Mouse (Mus musculus) CH12.LX (cell line): ENCODE measurements at regions not wholly inside any gene's neighbourhood (a gene's known extent, or its start where the extent isn't known, plus 50 kb on each side); places are given as distances from the start of the nearest gene placed in this dataset.

Experiments
- DNase-seq: peaks from one replicate; pipeline ENCODE4 v3.0.0-alpha.2; 2013; ENCODE audit errors: extremely low read depth
- H3K27ac ChIP-seq: 2 replicates; pipeline ENCODE4 v1.5.1; 2012; ENCODE audit warnings: low read depth, mild to moderate bottlenecking, control low read depth, moderate library complexity; ENCODE audit not compliant: insufficient read depth
- H3K27me3 ChIP-seq: replicated peaks from 2 replicates; pipeline ENCODE3; 2012; ENCODE audit warnings: inconsistent platforms
- H3K36me3 ChIP-seq, 2 experiments: replicated peaks in 1 of 2; 2 replicates each; pipeline versions ENCODE3 to v1.6.1; 2012; ENCODE audit warnings: inconsistent platforms in 1 of 2, low read length in 1 of 2, mild to moderate bottlenecking in 1 of 2, mixed read lengths in 1 of 2, moderate library complexity in 1 of 2; ENCODE audit not compliant: control insufficient read depth in 1 of 2, insufficient read depth in 1 of 2
- H3K4me1 ChIP-seq, 2 experiments: 2 replicates each; pipeline ENCODE4 v1.6.1; 2012; ENCODE audit warnings: inconsistent platforms in 1 of 2, moderate library complexity in 1 of 2; ENCODE audit not compliant: insufficient read depth in 2 of 2, control insufficient read depth in 1 of 2
- H3K4me2 ChIP-seq: 2 replicates; pipeline ENCODE4 v1.6.1; 2012; ENCODE audit warnings: low read depth, mild to moderate bottlenecking, control low read depth; ENCODE audit not compliant: poor library complexity, insufficient read depth, severe bottlenecking
- H3K4me3 ChIP-seq, 3 experiments: fragments of 150-350 bp in 1 of 3; sonication (generic) in 1 of 3; replicated peaks in 1 of 3; 2 replicates each; pipeline versions ENCODE3 to v1.5.1; 2011 to 2012; ENCODE audit warnings: low read depth in 2 of 3, low read length in 2 of 3, mild to moderate bottlenecking in 2 of 3, moderate library complexity in 2 of 3, control low read depth in 1 of 3, improper control_type of control experiment in 1 of 3, inconsistent platforms in 1 of 3, mixed read lengths in 1 of 3; ENCODE audit not compliant: poor library complexity in 1 of 3
- H3K79me2 ChIP-seq: replicated peaks from 2 replicates; pipeline ENCODE4 v1.6.1; 2012; ENCODE audit warnings: mild to moderate bottlenecking, moderate library complexity; ENCODE audit not compliant: control insufficient read depth, poor library complexity, insufficient read depth, severe bottlenecking; ENCODE audit errors: extremely low read depth
- H3K9ac ChIP-seq: 2 replicates; pipeline ENCODE4 v1.6.1; 2012; ENCODE audit warnings: low read depth, mild to moderate bottlenecking, control low read depth, moderate library complexity; ENCODE audit not compliant: insufficient read depth
- H3K9me3 ChIP-seq: replicated peaks from 2 replicates; pipeline ENCODE3; 2012; ENCODE audit warnings: low read length, inconsistent platforms, mixed read lengths
- BHLHE40 ChIP-seq: IDR thresholded peaks from 2 replicates; pipeline ENCODE4 v1.6.1; 2011; ENCODE audit warnings: mild to moderate bottlenecking, low read depth, low read length, improper control_type of control experiment
- CHD2 ChIP-seq: IDR thresholded peaks from 2 replicates; pipeline ENCODE4 v1.6.1; 2011; ENCODE audit warnings: low read length, improper control_type of control experiment
- E2F4 ChIP-seq: IDR thresholded peaks from 2 replicates; pipeline ENCODE4 v1.6.1; 2011; ENCODE audit warnings: low read depth, low read length, improper control_type of control experiment; ENCODE audit not compliant: insufficient replicate concordance
- ETS1 ChIP-seq: conservative IDR thresholded peaks from 2 replicates; pipeline ENCODE4 v1.6.1; 2012; ENCODE audit warnings: low read depth, mild to moderate bottlenecking, inconsistent platforms, low read length, improper control_type of control experiment, moderate library complexity
- GABPA ChIP-seq: IDR thresholded peaks from 2 replicates; pipeline ENCODE4 v1.6.1; 2012; ENCODE audit warnings: low read depth, low read length, improper control_type of control experiment, inconsistent platforms; ENCODE audit not compliant: insufficient replicate concordance
- HCFC1 ChIP-seq: IDR thresholded peaks from 2 replicates; pipeline ENCODE4 v1.6.1; 2012; ENCODE audit warnings: low read depth, mild to moderate bottlenecking, inconsistent platforms, low read length, improper control_type of control experiment
- IRF4 ChIP-seq: IDR thresholded peaks from 2 replicates; pipeline ENCODE4 v1.6.1; 2014; ENCODE audit warnings: low read depth, mild to moderate bottlenecking, inconsistent platforms, low read length, improper control_type of control experiment
- JUN ChIP-seq: IDR thresholded peaks from 2 replicates; pipeline ENCODE4 v1.6.1; 2011; ENCODE audit warnings: low read depth, mild to moderate bottlenecking, low read length, improper control_type of control experiment, moderate library complexity; ENCODE audit not compliant: insufficient read depth
- JUND ChIP-seq: conservative IDR thresholded peaks from 2 replicates; pipeline ENCODE4 v1.6.1; 2011; ENCODE audit warnings: low read depth, low read length, improper control_type of control experiment
- KAT2A ChIP-seq: IDR thresholded peaks from 2 replicates; pipeline ENCODE4 v1.6.1; 2012; ENCODE audit warnings: low read length, improper control_type of control experiment, inconsistent platforms; ENCODE audit not compliant: insufficient replicate concordance
- MAZ ChIP-seq: IDR thresholded peaks from 2 replicates; pipeline ENCODE4 v1.6.1; 2012; ENCODE audit warnings: low read depth, mild to moderate bottlenecking, inconsistent platforms, low read length, improper control_type of control experiment, moderate library complexity
- MEF2A ChIP-seq: IDR thresholded peaks from 2 replicates; pipeline ENCODE4 v1.6.1; 2014; ENCODE audit warnings: low read depth, mild to moderate bottlenecking, inconsistent platforms, low read length, improper control_type of control experiment, borderline replicate concordance
- MXI1 ChIP-seq: IDR thresholded peaks from 2 replicates; pipeline ENCODE4 v1.6.1; 2011; ENCODE audit warnings: mild to moderate bottlenecking, low read depth, low read length, improper control_type of control experiment
- NRF1 ChIP-seq: IDR thresholded peaks from 2 replicates; pipeline ENCODE4 v1.6.1; 2014; ENCODE audit warnings: low read depth, mild to moderate bottlenecking, inconsistent platforms, low read length, improper control_type of control experiment, moderate library complexity
- PAX5 ChIP-seq: IDR thresholded peaks from 2 replicates; pipeline ENCODE4 v1.6.1; 2012; ENCODE audit warnings: low read length, inconsistent platforms, mixed read lengths
- POLR2AphosphoS2 ChIP-seq: IDR thresholded peaks from 2 replicates; pipeline ENCODE4 v1.6.1; 2011; ENCODE audit warnings: low read depth, low read length, improper control_type of control experiment
- RAD21 ChIP-seq: IDR thresholded peaks from 2 replicates; pipeline ENCODE4 v1.6.1; 2011; ENCODE audit warnings: low read depth, mild to moderate bottlenecking, low read length, improper control_type of control experiment, moderate library complexity
- SIN3A ChIP-seq: IDR thresholded peaks from 2 replicates; pipeline ENCODE4 v1.6.1; 2012; ENCODE audit warnings: low read length, improper control_type of control experiment, inconsistent platforms
- SMC3 ChIP-seq: IDR thresholded peaks from 2 replicates; pipeline ENCODE4 v1.6.1; 2011; ENCODE audit warnings: low read depth, low read length, improper control_type of control experiment
- TBP ChIP-seq: conservative IDR thresholded peaks from 2 replicates; pipeline ENCODE4 v1.6.1; 2011; ENCODE audit warnings: low read depth, low read length, improper control_type of control experiment
- UBTF ChIP-seq: IDR thresholded peaks from 2 replicates; pipeline ENCODE4 v1.6.1; 2012; ENCODE audit warnings: low read depth, mild to moderate bottlenecking, inconsistent platforms, low read length, improper control_type of control experiment, moderate library complexity
- USF1 ChIP-seq: IDR thresholded peaks from 2 replicates; pipeline ENCODE4 v1.6.1; 2014; ENCODE audit warnings: low read depth, mild to moderate bottlenecking, inconsistent platforms, low read length, improper control_type of control experiment
- USF2 ChIP-seq: conservative IDR thresholded peaks from 2 replicates; pipeline ENCODE4 v1.6.1; 2011; ENCODE audit warnings: low read depth, low read length, improper control_type of control experiment
- ZC3H11A ChIP-seq: IDR thresholded peaks from 2 replicates; pipeline ENCODE4 v1.6.1; 2012; ENCODE audit warnings: low read depth, mild to moderate bottlenecking, inconsistent platforms, low read length, improper control_type of control experiment
- ZKSCAN1 ChIP-seq: IDR thresholded peaks from 2 replicates; pipeline ENCODE4 v1.6.1; 2012; ENCODE audit warnings: low read depth, inconsistent platforms, low read length, improper control_type of control experiment, borderline replicate concordance
- dilution Hi-C: fragments of 300-500 bp; cut with MboI; formaldehyde crosslinking; loops from 2 replicates; pipeline ENCODE4 v1.14.3; 2020; ENCODE audit warnings: low sequenced_read_pairs; ENCODE audit not compliant: extremely low pct_unique_long_range_greater_than_20kb, extremely low pct_ligation_motif_present
- in situ Hi-C: fragments of 300-500 bp; cut with MboI; formaldehyde crosslinking; loops from 3 replicates; pipeline ENCODE4 v1.14.3; 2019; ENCODE audit warnings: low sequenced_read_pairs, low pct_ligation_motif_present, low pct_unique_long_range_greater_than_20kb, mixed read lengths

DNA sequence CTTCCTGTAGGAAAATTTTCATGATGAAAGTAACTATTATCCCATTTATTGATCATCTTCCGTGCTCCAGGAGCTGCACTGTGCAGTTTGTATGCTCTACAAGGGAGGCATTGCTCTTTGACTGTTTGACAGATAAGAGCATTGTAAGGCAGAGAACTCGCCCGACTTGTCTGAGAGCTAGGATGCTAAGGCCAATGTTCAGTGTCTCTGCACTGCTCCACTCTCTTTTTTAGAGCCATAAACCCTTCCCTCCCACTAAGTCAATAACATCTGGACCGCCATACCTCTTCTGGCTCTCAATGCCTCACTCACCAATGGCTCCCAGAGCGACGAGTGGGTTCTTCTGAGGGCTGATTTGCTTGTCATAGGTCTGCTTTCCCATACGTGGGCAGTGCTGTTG, 65.9 kb upstream of the Tmem150c start:
- H3K4me3 ChIP-seq: no peak overlapping the region
- H3K9ac ChIP-seq: no peak overlapping the region
- no peak for DNase-seq
- H3K79me2 ChIP-seq: no peaks in the 10 kb centered on the region
- no peaks in the 10 kb centered on the region for H3K36me3 ChIP-seq
- dilution Hi-C loops: no loop called here
- no peak overlapping the region for H3K27ac ChIP-seq
- H3K9me3 ChIP-seq: no peaks in the 10 kb centered on the region
- TF ChIP-seq USF1 (no peak), SMC3 (no peak), NRF1 (no peak), ETS1 (no peak), SIN3A (no peak), MEF2A (no peak), BHLHE40 (no peak), IRF4 (no peak), MAZ (no peak), JUN (no peak), TBP (no peak), ZC3H11A (no peak), GABPA (no peak), PAX5 (no peak), POLR2AphosphoS2 (no peak), RAD21 (no peak), HCFC1 (no peak), JUND (no peak)
- H3K27me3 ChIP-seq: peaks cover 3% of the 10 kb centered on the region
- H3K4me2 ChIP-seq: no peak overlapping the region
- no peaks in the 10 kb centered on the region for H3K4me1 ChIP-seq
- in situ Hi-C loops: loop anchor here (25.0 kb wide), 1 partner anchor 288 kb away; no protein-coding TSS in a partner anchor

DNA sequence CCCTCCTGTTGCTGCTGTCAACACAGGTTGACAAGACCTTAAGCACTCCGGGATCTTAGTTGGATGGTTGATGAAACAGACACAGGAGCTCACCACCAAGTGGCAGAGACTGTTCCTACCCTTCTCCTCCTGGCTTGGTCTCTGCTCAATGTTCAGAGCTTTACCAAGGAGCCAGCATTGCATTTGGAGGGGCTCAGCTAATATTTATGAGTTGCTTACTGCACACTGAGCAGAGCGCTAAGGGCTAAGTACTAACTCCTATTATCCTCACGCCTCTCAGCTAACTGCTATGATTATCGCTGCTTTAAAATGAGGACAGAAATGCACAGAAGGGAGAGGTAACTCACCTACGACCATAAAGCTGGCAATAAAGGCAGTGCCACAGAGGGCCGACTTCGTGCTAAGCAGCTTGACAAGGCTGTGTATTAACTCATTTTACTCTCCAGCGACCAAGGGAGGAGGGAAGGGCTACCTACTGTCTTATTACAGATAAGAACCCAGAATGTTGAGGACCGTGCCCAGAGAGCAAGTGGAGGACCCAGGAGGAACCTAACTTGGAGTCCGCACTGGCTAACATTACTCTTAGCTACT, 65.3 kb upstream of the Tmem150c start:
- H3K4me2 ChIP-seq: no peak overlapping the region
- peaks cover 3% of the 10 kb centered on the region for H3K27me3 ChIP-seq
- no peak overlapping the region for H3K27ac ChIP-seq
- H3K79me2 ChIP-seq: no peaks in the 10 kb centered on the region
- no peak overlapping the region for H3K9ac ChIP-seq
- DNase-seq: no peak
- dilution Hi-C loops: no loop called here
- H3K36me3 ChIP-seq: no peaks in the 10 kb centered on the region
- no peak overlapping the region for H3K4me3 ChIP-seq
- TF ChIP-seq ZKSCAN1 (no peak), POLR2AphosphoS2 (no peak), MXI1 (no peak), ZC3H11A (no peak), CHD2 (no peak), E2F4 (no peak), SMC3 (no peak), MEF2A (no peak), KAT2A (no peak), USF2 (no peak), IRF4 (no peak), UBTF (no peak), PAX5 (no peak)
- TF ChIP-seq, all 38 proteins: peak for 0
- in situ Hi-C loops: loop anchor here (25.0 kb wide), 1 partner anchor 288 kb away; no protein-coding TSS in a partner anchor
- H3K4me1 ChIP-seq: 0 out of 4 replicates have a peak, but pooled peaks cover 0 to 2% of the 10 kb centered on the region in 2 experiments
- no peaks in the 10 kb centered on the region for H3K9me3 ChIP-seq
